Mouse (Mus musculus) adrenal gland, adult 18-20 months (tissue): ENCODE measurements at regions not wholly inside any gene's neighbourhood (a gene's known extent, or its start where the extent isn't known, plus 50 kb on each side); places are given as distances from the start of the nearest gene placed in this dataset.
A peak's percentile ranks its signal among the peaks of the same experiment; 100 is the strongest.

Experiments used
- DNase-seq, 2 experiments: peaks; one replicate each; pipeline ENCODE4 v3.0.0; 2021 to 2022; ENCODE audit warnings: low spot score in 2 of 2

DNA sequence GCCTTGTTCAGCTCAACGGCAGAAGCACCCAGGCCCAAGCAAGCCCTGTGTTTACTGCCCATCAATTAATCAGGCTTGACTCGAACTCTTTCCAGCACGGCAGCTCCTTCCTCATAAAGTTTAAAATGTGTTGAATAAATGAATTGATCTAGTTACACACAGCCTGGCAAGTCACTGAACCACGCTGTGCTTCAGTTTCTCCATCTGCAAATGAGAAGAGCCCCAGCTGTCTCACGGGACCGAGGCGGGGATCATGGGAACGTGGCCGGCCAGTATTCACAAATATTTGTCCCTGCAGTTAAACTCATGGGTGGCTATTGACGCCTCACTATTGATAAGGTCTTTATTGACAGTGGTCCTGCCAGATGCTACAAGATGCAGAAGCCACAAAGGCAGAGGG lies 237.9 kb downstream of the Qk start:
- no peak for DNase-seq

DNA sequence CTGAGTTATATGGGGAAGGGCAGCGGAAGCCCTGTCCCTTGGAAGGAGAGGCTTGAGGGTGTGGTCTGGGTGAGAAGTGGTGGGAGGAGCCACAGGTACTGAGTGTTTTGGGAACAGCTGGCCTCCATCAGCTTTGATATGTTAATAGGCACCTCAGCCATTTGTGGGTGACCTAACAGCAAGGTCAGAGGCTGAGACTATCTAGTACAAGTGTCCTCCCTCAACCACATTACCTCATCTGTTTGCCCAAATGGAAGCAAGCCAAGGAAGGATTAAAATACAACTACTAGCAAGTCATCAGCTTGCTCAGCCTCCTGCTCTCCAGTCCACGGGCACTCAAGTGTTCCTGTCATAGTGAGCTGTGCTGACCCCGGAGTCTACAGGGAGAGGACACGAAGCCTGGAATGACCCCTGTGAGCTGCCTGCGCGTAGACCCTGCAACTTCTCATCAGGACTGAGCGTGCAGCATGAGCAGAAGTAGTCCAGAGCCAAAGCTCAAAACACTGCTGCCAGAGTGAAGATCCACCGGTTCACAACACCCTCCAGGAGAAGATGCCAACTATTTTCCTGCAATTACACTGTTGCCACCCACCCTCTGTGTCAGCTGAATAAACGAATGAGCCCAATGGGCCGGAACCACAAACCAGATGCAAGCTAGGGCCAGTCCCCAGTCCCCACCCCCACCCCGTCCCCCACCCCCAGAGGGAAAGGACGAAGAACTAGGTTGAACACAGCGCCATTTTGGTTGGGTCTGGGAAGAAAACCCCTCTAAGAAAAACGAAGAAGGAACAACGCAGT lies 239.6 kb downstream of the Qk start:
- DNase-seq, result no peak

DNA sequence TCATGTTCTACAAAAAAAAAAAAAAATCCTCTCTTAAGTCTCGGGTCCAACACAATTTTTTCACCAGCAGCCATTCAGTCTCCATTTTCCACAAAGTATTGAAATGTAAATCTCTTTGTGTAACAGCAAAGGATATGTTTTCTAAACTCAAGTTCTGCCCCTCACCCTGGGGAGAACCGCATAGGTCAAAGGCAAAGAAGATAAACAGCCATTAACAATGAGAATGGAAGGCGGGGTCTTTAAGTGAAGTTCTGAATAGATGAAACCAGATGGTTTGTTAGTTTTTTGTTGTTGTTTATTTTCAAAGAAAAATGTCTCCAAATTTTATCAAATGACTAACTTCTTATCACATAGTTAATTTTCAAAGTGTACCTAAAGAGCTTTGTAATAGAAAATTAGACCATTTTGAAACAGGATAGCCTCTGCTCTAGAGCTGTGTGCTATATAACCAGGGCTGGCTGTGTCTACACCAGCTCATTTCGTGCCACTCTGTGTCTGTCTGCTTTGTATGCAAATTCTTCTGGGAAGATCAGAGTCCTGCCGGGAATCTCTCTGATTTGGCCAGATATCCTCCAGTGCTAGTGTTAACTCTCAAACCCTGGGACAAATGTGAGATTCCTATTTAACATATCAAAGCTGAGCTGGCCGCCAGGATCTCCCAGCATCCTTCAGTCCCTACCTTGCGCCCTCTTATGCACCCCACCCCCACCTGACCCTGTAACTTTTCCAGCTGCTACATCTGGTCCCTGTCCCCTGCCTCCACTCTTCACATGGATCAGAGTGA lies 240.9 kb downstream of the Qk start:
- no peak for DNase-seq

DNA sequence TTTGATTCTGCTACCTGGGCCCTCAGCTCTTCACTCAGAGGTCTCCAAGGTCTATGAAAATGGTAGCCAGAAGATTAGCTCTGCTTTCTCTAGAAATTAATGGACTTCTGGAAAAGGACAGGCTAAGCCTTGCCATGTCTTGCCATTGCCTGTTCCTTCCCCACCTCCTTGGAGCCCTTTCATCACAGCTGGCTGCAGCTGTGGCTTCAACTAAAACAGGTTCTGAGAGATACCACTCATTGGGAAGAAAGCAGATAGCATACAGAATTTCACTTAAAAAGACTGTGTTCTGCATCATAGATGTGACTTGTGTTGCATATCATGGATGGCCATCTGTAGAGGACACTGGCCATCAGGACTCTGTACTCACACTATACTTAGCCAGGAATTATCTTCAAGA lies 246.4 kb downstream of the Qk start:
- no peak for DNase-seq

DNA sequence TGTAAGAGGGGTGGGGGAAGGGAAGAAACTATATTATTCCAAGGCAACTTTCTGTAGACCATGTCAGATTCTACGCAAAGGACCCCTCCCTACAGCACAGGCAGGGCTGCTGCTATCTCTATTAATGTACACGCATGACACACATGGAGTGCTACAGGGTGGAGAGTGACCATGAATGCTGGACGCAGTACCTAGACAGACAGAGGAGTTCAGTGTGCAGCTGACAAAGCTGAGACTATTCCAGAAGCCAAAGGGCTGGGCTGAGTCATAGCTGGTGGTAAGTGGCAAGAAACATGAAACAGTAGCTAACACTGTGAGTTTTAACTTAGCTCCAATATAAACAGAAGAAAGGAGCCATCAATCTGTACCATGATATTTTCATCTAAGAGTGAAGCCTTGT lies 250.4 kb downstream of the Qk start:
- DNase-seq, result no peak

DNA sequence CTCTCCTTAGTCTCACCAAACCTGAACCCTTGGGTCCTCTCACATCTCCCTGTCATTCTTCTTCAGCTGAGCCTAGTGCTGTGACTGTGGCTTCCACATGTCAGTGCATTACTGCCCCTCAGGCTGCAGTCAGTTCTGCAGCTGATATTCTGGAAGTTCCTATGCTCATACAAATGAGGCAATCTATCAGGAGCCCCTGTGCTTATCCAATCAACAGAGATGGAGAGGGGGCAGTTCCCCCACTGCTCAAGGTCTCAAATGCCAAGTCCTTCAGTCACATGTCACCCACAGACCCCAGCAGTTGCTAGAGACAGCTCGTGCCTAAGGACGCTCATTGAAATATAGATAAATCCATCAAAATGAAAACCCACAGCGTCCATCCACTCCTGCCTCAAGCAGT lies 254.5 kb downstream of the Qk start:
- no peak for DNase-seq

DNA sequence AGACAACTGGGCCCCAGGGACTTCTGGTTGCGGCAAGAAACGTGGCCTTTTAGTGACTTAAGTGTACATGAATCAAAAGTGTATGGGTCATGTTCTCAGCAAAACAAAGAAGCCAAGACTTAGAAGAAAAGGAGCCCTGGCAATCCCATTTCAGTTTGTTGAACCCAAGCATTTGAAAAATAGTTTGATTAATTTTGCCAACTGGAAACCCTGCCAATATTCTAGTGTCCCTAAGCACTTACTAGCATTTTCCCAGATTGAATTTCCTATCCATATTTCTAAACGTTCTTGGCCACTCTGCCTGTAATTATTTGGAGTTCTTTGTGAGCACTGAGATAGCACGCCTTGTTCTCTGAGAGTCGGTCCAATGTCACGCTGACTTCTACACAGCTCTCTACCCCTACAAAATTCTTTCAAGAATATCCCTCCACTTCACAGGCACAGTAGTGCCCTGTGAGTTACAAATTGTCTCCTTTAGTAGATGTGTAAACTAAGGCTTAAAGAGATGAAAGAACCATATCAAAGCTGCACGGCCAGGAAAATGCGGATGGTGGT lies 257.0 kb downstream of the Qk start:
- DNase-seq, result no peak

DNA sequence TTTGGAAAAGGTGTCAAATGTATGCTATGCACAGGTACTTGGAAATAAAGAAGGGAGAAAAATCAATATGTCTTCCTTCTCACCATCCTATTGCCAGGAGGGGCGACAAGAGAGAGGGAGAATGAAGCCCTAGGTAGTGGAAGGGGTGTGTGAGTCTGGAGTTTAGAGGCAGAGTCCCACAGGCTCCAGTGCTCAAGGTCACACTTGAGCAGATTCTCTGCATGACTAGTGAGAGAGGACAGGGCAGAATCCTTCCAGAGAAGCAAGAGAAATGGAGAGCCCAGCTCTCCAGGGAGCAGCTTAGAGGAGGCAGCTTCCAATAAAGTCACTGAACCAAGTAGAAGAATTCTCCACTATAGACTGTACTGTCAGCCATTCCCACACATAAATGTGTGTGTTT lies 261.9 kb downstream of the Qk start:
- DNase-seq, result no peak

DNA sequence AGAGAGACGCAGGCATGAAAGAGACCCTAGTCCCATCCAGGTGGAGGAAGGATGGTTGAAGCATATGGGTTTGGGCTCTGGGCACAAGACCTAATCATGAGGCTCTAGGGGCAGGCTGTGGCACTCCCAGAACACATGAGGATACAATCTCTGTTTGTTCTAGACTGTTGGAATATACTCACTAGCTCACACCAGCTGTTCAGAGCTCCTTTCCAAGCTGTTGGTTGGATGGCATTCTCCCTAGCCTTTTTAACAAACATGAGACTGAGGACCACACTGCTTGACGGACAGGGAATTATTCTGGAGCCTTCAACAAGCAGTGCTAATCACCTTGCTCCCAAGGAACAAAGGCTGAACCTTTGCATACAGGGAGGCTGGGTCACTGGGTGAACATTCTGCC lies 263.6 kb downstream of the Qk start:
- DNase-seq, result no peak

DNA sequence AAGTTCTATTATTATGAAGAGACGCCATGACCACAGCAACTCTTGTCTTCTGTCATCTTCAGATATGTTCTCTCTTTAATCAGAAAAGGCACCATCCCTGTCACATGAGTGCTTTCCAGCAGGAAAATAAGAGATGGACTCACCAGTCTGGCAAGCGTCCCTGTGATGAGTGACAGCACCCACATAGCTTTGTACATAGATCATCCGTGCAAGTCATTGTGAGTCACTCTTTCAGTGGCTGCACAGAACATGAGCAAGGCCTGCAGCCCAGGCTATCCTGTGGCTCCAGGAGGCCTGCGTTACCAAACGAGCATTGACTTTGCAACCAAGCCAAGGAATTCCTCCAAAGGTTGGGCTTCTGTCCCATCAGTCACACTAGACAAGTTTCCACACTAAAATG lies 265.3 kb downstream of the Qk start:
- DNase-seq, result peak in 1 of 2 experiments; percentile 27

DNA sequence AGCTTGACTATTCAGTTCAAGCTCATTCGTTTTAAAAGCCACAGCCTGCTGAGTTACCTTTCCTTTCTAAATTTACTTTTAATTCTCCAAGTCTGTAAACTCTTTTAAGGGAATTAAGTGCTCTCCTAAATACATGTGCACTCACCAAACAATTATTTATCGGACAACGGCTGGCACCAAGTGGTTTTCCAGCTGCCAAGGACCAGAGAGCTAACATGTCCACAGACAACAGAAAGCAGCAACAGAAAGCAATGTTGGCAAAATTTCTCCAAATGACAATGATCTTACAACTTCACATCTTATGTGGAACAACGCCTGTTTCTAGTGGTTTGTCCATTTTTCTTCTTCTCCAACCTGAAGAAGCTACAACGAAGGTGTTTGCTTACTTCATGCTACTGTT lies 275.3 kb downstream of the Qk start:
- no peak for DNase-seq

DNA sequence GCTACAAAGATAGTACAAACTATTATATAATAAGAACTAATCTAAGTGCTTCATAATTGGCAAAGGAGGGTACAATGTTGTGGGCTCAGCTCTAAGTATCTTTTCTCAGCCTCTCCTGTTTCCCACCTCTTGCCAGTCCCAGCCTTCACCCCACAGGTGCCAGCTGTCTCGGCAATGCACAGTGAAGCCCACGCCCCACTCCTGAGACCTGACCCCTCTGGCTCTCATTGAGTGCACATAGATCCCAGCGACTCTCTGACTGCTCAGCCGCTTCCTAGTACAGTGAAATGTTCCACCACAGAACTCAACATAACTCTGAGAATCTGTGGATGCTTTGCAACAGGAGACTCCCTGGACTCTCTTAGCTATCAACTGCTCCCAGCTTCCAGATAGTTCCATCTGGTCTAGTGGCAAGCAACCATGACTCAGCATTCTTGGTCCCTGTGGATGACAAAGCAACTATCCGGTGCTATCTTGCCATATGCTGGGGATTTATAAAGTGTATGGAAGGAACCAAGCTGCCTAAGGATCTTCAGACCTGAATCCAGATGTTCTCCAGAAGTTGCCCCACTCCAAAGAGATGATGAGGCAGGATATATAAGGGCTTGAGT lies 277.5 kb downstream of the Qk start:
- no peak for DNase-seq

DNA sequence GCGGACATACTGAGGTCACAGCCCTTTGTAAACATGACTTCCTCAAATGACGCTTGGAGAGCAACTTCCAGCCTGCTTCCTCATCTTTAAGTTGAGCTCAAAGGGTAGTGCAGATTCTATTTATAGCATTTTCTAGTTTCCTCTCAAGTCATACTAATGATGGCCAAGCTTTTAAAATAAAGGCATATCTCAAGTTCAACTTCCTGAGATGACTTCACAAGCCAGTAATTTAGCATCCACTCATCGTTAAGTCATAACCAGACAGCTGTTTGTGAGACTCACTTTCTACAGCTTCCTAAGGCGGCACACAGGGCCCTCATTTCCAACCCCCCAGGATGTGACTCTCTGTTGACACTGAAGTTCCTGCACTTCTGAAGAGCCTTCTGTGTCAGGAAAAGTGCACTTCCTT lies 278.7 kb downstream of the Qk start:
- no peak for DNase-seq

DNA sequence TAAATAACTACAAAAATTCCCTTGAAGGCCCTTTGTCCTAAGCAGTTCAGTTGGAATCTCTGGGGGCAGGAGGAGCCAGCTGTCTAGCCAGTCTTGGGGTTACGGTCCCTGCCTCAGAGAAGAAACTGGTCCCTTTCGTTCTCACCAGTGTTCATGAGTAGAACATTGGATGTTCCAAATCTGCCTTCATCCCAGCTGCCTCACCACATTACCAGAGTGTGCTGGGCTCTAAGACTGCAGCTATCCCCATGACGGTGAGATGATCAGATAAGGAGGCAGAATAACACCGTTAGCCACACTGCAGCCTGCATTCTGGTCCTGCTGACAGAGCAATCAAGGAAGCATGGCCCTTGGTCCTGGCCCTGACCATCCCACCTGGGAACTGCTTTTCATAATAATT lies 279.3 kb downstream of the Qk start:
- DNase-seq, result no peak

DNA sequence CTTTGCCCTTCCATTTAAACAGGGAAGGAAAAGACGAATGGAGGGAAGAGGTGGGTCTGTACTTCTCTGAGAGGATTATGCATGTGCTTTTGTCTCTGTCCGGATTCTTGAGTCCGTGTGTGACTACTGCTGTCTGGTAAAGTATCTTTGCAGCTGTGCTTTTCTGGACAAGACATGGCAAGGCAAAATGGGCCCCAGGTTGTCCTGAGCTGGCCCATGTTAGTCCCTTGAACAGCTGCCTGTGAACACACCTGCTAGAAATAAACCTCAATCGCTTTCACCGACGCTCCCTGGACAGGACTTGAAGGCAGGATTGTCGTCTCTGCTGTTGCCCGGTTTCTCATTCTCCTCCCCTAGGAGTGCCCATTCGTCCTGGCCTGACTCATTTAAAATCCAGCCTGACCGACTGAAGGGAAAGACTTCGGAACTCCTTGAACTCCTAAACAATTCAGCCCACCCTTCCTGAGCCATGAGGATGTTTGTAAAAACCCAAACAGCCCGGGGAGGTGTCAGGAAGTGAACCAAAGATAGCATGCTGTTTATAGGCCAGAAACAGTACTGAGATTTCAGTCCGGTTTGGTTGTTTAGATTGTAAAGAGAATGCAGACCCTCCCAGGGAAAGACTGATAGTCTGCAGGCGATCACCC lies 281.7 kb downstream of the Qk start:
- no peak for DNase-seq

DNA sequence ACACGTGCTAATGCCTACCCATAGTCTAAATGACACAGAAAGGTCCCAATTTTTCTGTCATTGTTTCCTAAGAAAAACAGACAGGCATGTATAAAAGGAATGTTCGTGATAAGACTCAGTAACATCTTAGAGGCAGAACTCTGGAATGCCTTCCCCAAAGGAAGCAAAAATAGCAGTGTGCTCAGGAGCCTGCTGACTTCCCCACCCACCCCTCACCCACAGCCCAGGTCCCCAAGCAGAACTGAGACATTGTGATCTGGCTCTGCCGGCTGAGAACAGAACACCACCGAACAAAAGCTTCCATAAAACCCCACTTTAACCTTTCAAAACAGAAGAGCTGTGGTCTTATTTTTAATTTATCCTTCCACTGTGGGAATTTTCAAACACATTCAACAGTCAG lies 286.1 kb downstream of the Qk start:
- no peak for DNase-seq

DNA sequence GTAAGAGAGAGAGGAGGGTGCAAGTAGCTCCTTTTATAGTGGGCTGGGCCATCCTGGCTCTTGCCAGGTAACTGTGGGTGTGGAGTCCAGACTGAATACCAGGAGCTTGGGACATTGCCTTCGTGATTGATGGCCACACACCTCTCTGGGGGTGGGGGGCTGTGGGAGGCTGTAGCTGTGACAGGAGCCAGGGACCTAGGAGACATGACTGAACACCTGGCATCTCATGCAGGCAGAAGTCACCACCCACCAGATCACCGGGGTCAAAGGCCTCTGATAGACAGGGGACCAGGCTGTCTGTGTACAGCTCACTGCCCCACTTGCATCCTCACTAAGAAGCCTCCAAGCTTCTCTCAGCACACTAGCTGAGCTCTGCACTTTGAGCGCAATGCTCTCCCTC lies 288.6 kb downstream of the Qk start:
- DNase-seq, result no peak

DNA sequence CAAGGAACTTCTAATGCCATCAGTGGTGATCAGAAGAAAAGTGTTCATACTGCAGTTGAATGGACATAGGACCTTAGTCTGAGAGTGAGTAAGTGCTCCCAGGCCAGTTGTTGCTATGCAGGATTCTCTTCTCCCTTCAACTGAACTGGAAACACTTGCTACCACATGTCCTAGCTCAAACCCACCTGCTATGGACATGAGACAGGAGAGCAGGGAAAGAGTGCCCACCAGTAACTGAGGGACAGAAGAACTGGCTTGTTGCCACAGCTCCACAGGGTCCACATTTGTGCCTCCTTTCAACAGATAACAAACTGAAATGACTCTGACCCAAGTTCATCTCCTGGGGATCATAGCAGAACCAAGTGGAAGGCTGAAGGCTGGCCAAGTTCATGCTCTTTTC lies 292.9 kb downstream of the Qk start:
- DNase-seq, result no peak

DNA sequence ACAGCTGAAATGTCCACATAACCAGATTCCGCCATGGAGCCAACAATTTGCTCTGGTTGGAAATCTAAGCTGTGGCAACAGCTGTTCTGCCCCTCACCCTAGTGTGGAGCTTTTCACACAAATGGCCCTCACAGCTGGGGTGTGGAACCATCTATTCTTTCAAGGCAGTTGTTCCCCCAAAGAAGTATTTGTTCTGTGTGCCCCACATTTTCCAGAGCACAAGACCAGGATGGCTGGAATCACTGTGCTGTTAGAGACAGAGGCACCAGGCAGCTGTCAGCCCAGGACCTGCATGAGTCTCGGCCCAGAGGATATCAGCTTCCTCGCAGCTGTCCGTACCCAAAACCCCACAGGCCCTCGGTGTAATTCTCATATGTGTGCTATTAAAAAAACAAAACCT lies 294.4 kb downstream of the Qk start:
- DNase-seq, result no peak

DNA sequence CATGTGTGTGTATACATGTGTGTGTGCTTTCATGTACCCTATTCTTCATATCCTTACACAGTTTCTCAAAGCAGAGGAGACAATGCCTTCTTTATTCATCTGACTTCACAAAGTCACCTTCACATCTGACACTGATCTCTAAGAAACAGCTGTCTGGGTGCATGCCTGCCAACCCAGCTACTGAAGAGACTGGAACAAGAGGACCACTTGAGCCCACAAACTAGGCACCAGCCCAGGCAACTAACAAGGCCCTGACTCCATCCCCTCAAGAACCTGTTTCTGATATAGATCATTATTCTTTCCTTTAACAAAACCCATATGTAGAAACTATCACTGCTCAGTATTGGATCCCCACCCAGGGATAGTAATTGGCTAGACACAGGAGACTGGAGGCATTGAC lies 295.3 kb downstream of the Qk start:
- no peak for DNase-seq

DNA sequence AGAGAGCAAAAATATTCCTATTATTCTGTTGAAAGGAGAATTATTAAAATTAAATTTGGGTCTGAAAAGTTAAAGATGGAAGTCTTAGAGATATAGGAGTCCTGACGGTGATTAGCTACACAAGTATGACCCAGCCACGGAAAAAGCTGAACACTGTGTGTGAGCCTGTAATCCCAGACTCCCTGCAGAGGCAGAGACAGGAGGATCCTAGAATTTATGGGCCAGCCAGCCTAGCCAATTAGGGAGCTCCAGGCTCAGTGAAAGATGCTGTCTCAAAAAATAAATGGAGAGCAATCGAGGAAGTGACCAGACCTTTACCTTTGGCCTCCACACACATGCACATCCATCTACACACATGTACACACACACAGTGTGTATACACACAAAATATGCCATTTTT lies 307.5 kb downstream of the Qk start:
- DNase-seq, result no peak

DNA sequence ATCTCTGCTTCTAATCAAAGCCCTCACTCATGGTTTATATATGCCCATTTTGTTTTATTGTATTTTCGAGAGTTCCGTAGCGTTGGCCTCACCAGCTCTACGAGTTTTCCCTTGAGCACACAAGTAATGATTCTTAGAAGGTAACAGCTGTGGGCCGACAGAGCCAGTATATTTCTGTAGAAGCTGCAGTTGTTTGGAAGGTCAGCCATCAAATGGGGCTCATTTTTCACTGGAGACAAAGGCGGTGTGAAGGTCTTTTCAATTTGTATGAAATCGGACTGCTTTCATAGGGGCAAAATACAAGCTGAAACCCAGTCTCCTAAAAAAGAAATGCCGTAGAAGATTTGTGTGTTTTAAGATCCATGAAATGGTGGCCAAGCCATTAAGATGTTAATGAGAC lies 307.9 kb downstream of the Qk start:
- DNase-seq, result no peak
